Comparison of ENCODE assay signal across 18 mouse cellular contexts in the genomic region with DNA sequence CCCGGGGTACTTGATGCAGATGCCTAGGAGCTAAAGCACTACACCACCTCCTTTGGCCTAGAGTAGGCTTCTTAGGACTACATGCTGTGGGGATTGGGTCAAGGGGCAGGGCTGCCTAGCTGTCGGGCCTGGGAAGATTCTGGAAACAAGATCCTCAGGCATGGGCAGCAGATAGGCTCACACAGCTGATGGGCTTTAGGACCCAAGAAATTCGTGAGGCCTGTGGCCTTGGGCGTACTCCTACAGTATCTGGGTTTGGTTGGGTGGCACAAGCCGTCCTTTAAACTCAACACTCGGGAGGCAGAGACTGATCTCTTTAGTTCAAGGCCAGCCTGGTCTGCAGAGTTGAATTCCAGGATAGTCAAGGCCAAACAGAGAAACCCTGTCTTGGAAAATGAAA. TPM values are rescaled to one million over a fixed set of nuclear protein-coding genes. Genes with fewer than 3 reads are reported as not detected.
A peak's percentile ranks its signal among the peaks of the same experiment; 100 is the strongest.
DNase-seq lines count a peak whose midpoint lies in the region; ATAC-seq and TF ChIP-seq lines count a peak whose summit lies in the region.
"Had no signal": no experiment of that assay in that cellular context is flagged by ENCODE, and none has a peak within 500 bp of the region (broad histone marks: within the 10 kb centered on the region; RNA-seq: fewer than 3 reads in every experiment).

No protein-coding gene starts in this region.

- no peak overlapping the region for H3K27ac ChIP-seq in kidney, embryonic 14.5 days (ENCODE audit: low read depth, low read length)
- H3K27ac ChIP-seq: embryonic facial prominence, embryonic 15.5 days; forebrain, embryonic 15.5 days; heart, embryonic 13.5 days had no signal

- TF ChIP-seq POLR2A in myocyte (IDR thresholded peaks at IDR 0.05; ENCODE audit: insufficient read length, low read depth) = no peak

- peak; percentile 68 for DNase-seq in adrenal gland, adult 2 months
- DNase-seq in adrenal gland, postnatal 10 days = no peak
- DNase-seq in kidney, postnatal 25 days = no peak
- peak; percentile 71 for DNase-seq in ovary, adult 18-20 months (ENCODE audit: low spot score)
- no peak for DNase-seq in ovary, postnatal 14 days (ENCODE audit: low spot score)
- DNase-seq in cerebellum, postnatal 36 days = no peak
- DNase-seq: cerebellum, adult 2 months; embryo, embryonic 11 days; gastrocnemius, postnatal 36 days; heart, adult 11 months; heart, postnatal 36 days had no signal

- H3K4me2 ChIP-seq in kidney, embryonic 14.5 days (replicated peaks; ENCODE audit: low read depth, low read length) = no peak overlapping the region
- H3K4me2 ChIP-seq in myocyte (ENCODE audit: low read depth) = no peak overlapping the region
- H3K4me2 ChIP-seq: embryonic facial prominence, embryonic 15.5 days; forebrain, embryonic 15.5 days; heart, embryonic 13.5 days had no signal

- 84% methylated on average over 6 of the region's 6 CpGs for WGBS in kidney, embryonic 14.5 days

- H3K79me2 ChIP-seq in myocyte (ENCODE audit: control insufficient read depth, insufficient read depth) = peaks cover 55% of the 10 kb centered on the region

- no peak overlapping the region for H3K4me3 ChIP-seq in kidney, embryonic 14.5 days (ENCODE audit: low read length)
- H3K4me3 ChIP-seq in myocyte = no peak overlapping the region
- H3K4me3 ChIP-seq: embryonic facial prominence, embryonic 15.5 days; forebrain, embryonic 15.5 days; heart, embryonic 13.5 days had no signal

- no peaks in the 10 kb centered on the region for H3K9me3 ChIP-seq in kidney, embryonic 14.5 days (ENCODE audit: control insufficient read depth, low read length)
- H3K9me3 ChIP-seq: embryonic facial prominence, embryonic 15.5 days; forebrain, embryonic 15.5 days; heart, embryonic 13.5 days had no signal

- peaks cover 47% of the 10 kb centered on the region for H3K4me1 ChIP-seq in kidney, embryonic 14.5 days (ENCODE audit: control insufficient read depth, insufficient read depth, low read length)

- peaks cover 36% of the 10 kb centered on the region for H3K36me3 ChIP-seq in kidney, embryonic 14.5 days (ENCODE audit: control insufficient read depth, insufficient read depth, low read length)
- peaks cover 19% of the 10 kb centered on the region for H3K36me3 ChIP-seq in myocyte (ENCODE audit: control insufficient read depth, insufficient read depth)

- no peak for ATAC-seq in kidney, embryonic 14.5 days (ENCODE audit: low FRiP score, low TSS enrichment)
- ATAC-seq: forebrain, embryonic 15.5 days; hindbrain, embryonic 16.5 days had no signal

- no peak overlapping the region for H3ac ChIP-seq in myocyte (ENCODE audit: control insufficient read depth, insufficient read length)

- no peaks in the 10 kb centered on the region for H3K27me3 ChIP-seq in kidney, embryonic 14.5 days (ENCODE audit: control insufficient read depth, insufficient read depth, low read length)
- no peaks in the 10 kb centered on the region for H3K27me3 ChIP-seq in myocyte (ENCODE audit: control insufficient read depth, insufficient read depth, insufficient read length)
- H3K27me3 ChIP-seq: embryonic facial prominence, embryonic 15.5 days; heart, embryonic 13.5 days had no signal

- peak overlapping the region; percentile 12; the same call in 1 of the 2 replicates for H3K9ac ChIP-seq in kidney, embryonic 14.5 days (ENCODE audit: low read depth, low read length)
- H3K9ac ChIP-seq: embryonic facial prominence, embryonic 15.5 days; forebrain, embryonic 15.5 days; heart, embryonic 13.5 days had no signal

TF ChIP-seq in myocyte, 11 proteins besides CTCF, POLR2A, EP300 and RAD21:
- TF ChIP-seq REST (IDR thresholded peaks at IDR 0.05; ENCODE audit: insufficient read depth, insufficient read length) (no peak), TCF3 (IDR thresholded peaks at IDR 0.05; ENCODE audit: insufficient read length, low read depth) (no peak), E2F4 (IDR thresholded peaks at IDR 0.05; ENCODE audit: insufficient read depth) (no peak), USF1 (IDR thresholded peaks at IDR 0.05; ENCODE audit: low read depth) (no peak), POLR2AphosphoS2 (IDR thresholded peaks at IDR 0.05; ENCODE audit: insufficient read length, low read depth) (peak; percentile 42), SRF (IDR thresholded peaks at IDR 0.05; ENCODE audit: control insufficient read depth, insufficient read length, low read depth) (no peak)

RNA-seq across cellular contexts. Expression of a gene that starts 2.7 kb away (rescaled TPM):
- 100 to 1,000 TPM in 1 of 2 experiments, 10 to 100 TPM in 1; 84.4 to 140 TPM for total RNA-seq in adrenal gland, adult 2 months (2021)
- polyA plus RNA-seq in adrenal gland, adult 2 months (2012; rRNA removed) = 68.5 and 71.0 TPM in 2 replicates
- total RNA-seq in adrenal gland, postnatal 10 days (2021) = 10 to 100 TPM; 58.3 to 59.7 TPM
- polyA plus RNA-seq in kidney, embryonic 14.5 days (2014; fragmentation: Nextera tagmentation; extraction: Ambion mirVana) = 77.9 and 85.5 TPM in 2 replicates
- 95.1 TPM for polyA plus RNA-seq in myocyte (2012; fragmentation: generic; extraction: Trizol)

RNA-seq across cellular contexts. Expression of a gene that starts 2.8 kb away (rescaled TPM):
- 100 to 1,000 TPM in 1 of 2 experiments, 10 to 100 TPM in 1; 47.8 to 125 TPM for total RNA-seq in adrenal gland, adult 2 months (2021)
- 227 and 256 TPM in 2 replicates for polyA plus RNA-seq in adrenal gland, adult 2 months (2012; rRNA removed)
- total RNA-seq in adrenal gland, postnatal 10 days (2021) = 10 to 100 TPM; 53.8 to 57.1 TPM
- polyA plus RNA-seq in kidney, embryonic 14.5 days (2014; fragmentation: Nextera tagmentation; extraction: Ambion mirVana) = 71.9 and 90.2 TPM in 2 replicates
- polyA plus RNA-seq in myocyte (2012; fragmentation: generic; extraction: Trizol) = 95.5 TPM

RNA-seq across cellular contexts. Expression of a gene that starts 5.0 kb away (rescaled TPM):
- 100 to 1,000 TPM; 325 to 452 TPM for total RNA-seq in adrenal gland, adult 2 months (2021)
- 899 and 918 TPM in 2 replicates for polyA plus RNA-seq in adrenal gland, adult 2 months (2012; rRNA removed)
- 100 to 1,000 TPM; 184 to 198 TPM for total RNA-seq in adrenal gland, postnatal 10 days (2021)
- polyA plus RNA-seq in kidney, embryonic 14.5 days (2014; fragmentation: Nextera tagmentation; extraction: Ambion mirVana) = 93.2 and 108 TPM in 2 replicates
- polyA plus RNA-seq in myocyte (2012; fragmentation: generic; extraction: Trizol) = 267 TPM

RNA-seq across cellular contexts. Expression of a gene that starts 11.3 kb away (rescaled TPM):
- total RNA-seq in adrenal gland, adult 2 months (2021) = 10 to 100 TPM; 10.3 to 12.4 TPM
- 42.0 and 54.5 TPM in 2 replicates for polyA plus RNA-seq in adrenal gland, adult 2 months (2012; rRNA removed)
- 10 to 100 TPM; 16.8 to 19.6 TPM for total RNA-seq in adrenal gland, postnatal 10 days (2021)
- 13.1 and 13.4 TPM in 2 replicates for polyA plus RNA-seq in kidney, embryonic 14.5 days (2014; fragmentation: Nextera tagmentation; extraction: Ambion mirVana)
- 2.4 TPM for polyA plus RNA-seq in myocyte (2012; fragmentation: generic; extraction: Trizol)
- total RNA-seq: common myeloid progenitor, adult 5-6 weeks had no signal

RNA-seq across cellular contexts. Expression of a gene that starts 17.2 kb away (rescaled TPM):
- 1,000 to 10,000 TPM in 1 of 2 experiments, 100 to 1,000 TPM in 1; 905 to 1,265 TPM for total RNA-seq in adrenal gland, adult 2 months (2021)
- polyA plus RNA-seq in adrenal gland, adult 2 months (2012; rRNA removed) = 1,146 and 1,725 TPM in 2 replicates
- total RNA-seq in adrenal gland, postnatal 10 days (2021) = 1,000 to 10,000 TPM; 1,181 to 1,292 TPM
- polyA plus RNA-seq in kidney, embryonic 14.5 days (2014; fragmentation: Nextera tagmentation; extraction: Ambion mirVana) = 27.4 and 31.9 TPM in 2 replicates
- polyA plus RNA-seq in myocyte (2012; fragmentation: generic; extraction: Trizol) = 50.5 TPM

Comparison
In these comparisons a context has a peak if more than half of its experiments do, and no peak if none do; other contexts are left out.
1. DNase-seq: peak in adrenal gland, adult 2 months (single experiment) and ovary, adult 18-20 months (single experiment); none in adrenal gland, postnatal 10 days (single experiment), kidney, postnatal 25 days (0 of 2), ovary, postnatal 14 days (single experiment) and cerebellum, postnatal 36 days (0 of 2).